Mouse (Mus musculus): ENCODE data around the gene Tcte1. TPM values are rescaled to one million over a fixed set of nuclear protein-coding genes. Genes with fewer than 3 reads are reported as not detected.
A peak's percentile ranks its signal among the peaks of the same experiment; 100 is the strongest.

Gene Tcte1
- polyA plus RNA-seq, 1 experiment from 2014 or later: 0.70 TPM

GRCm38 (mm10) chr17:45487216-45487615, 36.0 kb upstream of the Tcte1 start:
- Histone ChIP-seq H3K36me3 (ENCODE audit: insufficient read depth) (no peaks in the 10 kb centered on the region), H3K9me3 (ENCODE audit: low read depth, low read length) (no peaks in the 10 kb centered on the region), H3K27ac (ENCODE audit: low read depth) (no peak overlapping the region), H3K9ac (no peak overlapping the region), H3K4me3 (ENCODE audit: low read depth, low read length) (no peak overlapping the region), H3K4me2 (no peak overlapping the region), H3K4me1 (ENCODE audit: insufficient read depth) (no peaks in the 10 kb centered on the region), H3K27me3 (ENCODE audit: insufficient read depth, low read length) (no peaks in the 10 kb centered on the region)
- DNase-seq (peak; percentile 28), ATAC-seq (ENCODE audit: insufficient read depth) (no peak)
- TF ChIP-seq CTCF (IDR thresholded peaks at IDR 0.05; ENCODE audit: low read depth): no peak
- WGBS: 9% methylated on average over 5 of the region's 5 CpGs

GRCm38 (mm10) chr17:45488321-45489254, 34.6 kb upstream of the Tcte1 start:
- TF ChIP-seq CTCF (IDR thresholded peaks at IDR 0.05; ENCODE audit: low read depth): no peak
- Histone ChIP-seq H3K4me2 (no peak overlapping the region), H3K36me3 (ENCODE audit: insufficient read depth) (no peaks in the 10 kb centered on the region), H3K4me1 (ENCODE audit: insufficient read depth) (no peaks in the 10 kb centered on the region), H3K27ac (ENCODE audit: low read depth) (no peak overlapping the region), H3K9ac (no peak overlapping the region), H3K27me3 (ENCODE audit: insufficient read depth, low read length) (no peaks in the 10 kb centered on the region), H3K4me3 (ENCODE audit: low read depth, low read length) (no peak overlapping the region), H3K9me3 (ENCODE audit: low read depth, low read length) (no peaks in the 10 kb centered on the region)
- 80% methylated on average over 23 of the region's 23 CpGs for WGBS
- ATAC-seq (ENCODE audit: insufficient read depth): no peak
- DNase-seq: no peak

GRCm38 (mm10) chr17:45489736-45490135, 33.5 kb upstream of the Tcte1 start:
- no peak for TF ChIP-seq CTCF (IDR thresholded peaks at IDR 0.05; ENCODE audit: low read depth)
- 75% methylated on average over 6 of the region's 6 CpGs for WGBS
- H3K27ac ChIP-seq (ENCODE audit: low read depth): no peak overlapping the region

GRCm38 (mm10) chr17:45490532-45491154, 32.6 kb upstream of the Tcte1 start:
- TF ChIP-seq CTCF (IDR thresholded peaks at IDR 0.05; ENCODE audit: low read depth): no peak
- H3K36me3 ChIP-seq (ENCODE audit: insufficient read depth): no peaks in the 10 kb centered on the region
- no peak for ATAC-seq (ENCODE audit: insufficient read depth)

More at GRCm38 (mm10) chr17:45489736-45490135, 33.5 kb upstream of the Tcte1 start:
- DNase-seq: no peak
- no peak for ATAC-seq (ENCODE audit: insufficient read depth)
- Histone ChIP-seq H3K4me1 (ENCODE audit: insufficient read depth) (no peaks in the 10 kb centered on the region), H3K27me3 (ENCODE audit: insufficient read depth, low read length) (no peaks in the 10 kb centered on the region), H3K9me3 (ENCODE audit: low read depth, low read length) (no peaks in the 10 kb centered on the region), H3K4me3 (ENCODE audit: low read depth, low read length) (no peak overlapping the region), H3K9ac (no peak overlapping the region), H3K36me3 (ENCODE audit: insufficient read depth) (no peaks in the 10 kb centered on the region), H3K4me2 (no peak overlapping the region)

GRCm38 (mm10) chr17:45495398-45495797, 27.8 kb upstream of the Tcte1 start:
- no peaks in the 10 kb centered on the region for H3K36me3 ChIP-seq (ENCODE audit: insufficient read depth)
- H3K4me2 ChIP-seq: no peak overlapping the region
- no peaks in the 10 kb centered on the region for H3K4me1 ChIP-seq (ENCODE audit: insufficient read depth)
- H3K9me3 ChIP-seq (ENCODE audit: low read depth, low read length): no peaks in the 10 kb centered on the region
- DNase-seq (no peak), ATAC-seq (ENCODE audit: insufficient read depth) (no peak)
- no peak overlapping the region for H3K4me3 ChIP-seq (ENCODE audit: low read depth, low read length)
- 67% methylated on average over 11 of the region's 11 CpGs for WGBS
- H3K27ac ChIP-seq (ENCODE audit: low read depth): no peak overlapping the region
- no peak overlapping the region for H3K9ac ChIP-seq
- no peak for TF ChIP-seq CTCF (IDR thresholded peaks at IDR 0.05; ENCODE audit: low read depth)
- H3K27me3 ChIP-seq (ENCODE audit: insufficient read depth, low read length): no peaks in the 10 kb centered on the region

More at GRCm38 (mm10) chr17:45490532-45491154, 32.6 kb upstream of the Tcte1 start:
- DNase-seq: no peak
- 50% methylated on average over 13 of the region's 13 CpGs for WGBS
- Histone ChIP-seq H3K9me3 (ENCODE audit: low read depth, low read length) (no peaks in the 10 kb centered on the region), H3K4me2 (no peak overlapping the region), H3K4me1 (ENCODE audit: insufficient read depth) (no peaks in the 10 kb centered on the region), H3K27me3 (ENCODE audit: insufficient read depth, low read length) (no peaks in the 10 kb centered on the region), H3K9ac (no peak overlapping the region), H3K4me3 (ENCODE audit: low read depth, low read length) (no peak overlapping the region), H3K27ac (ENCODE audit: low read depth) (no peak overlapping the region)

- H3K4me3 ChIP-seq (ENCODE audit: low read depth, low read length): no peak overlapping the region
- H3K9ac ChIP-seq: no peak overlapping the region
- no peaks in the 10 kb centered on the region for H3K36me3 ChIP-seq (ENCODE audit: insufficient read depth)
- DNase-seq (no peak), ATAC-seq (ENCODE audit: insufficient read depth) (no peak)
- no peaks in the 10 kb centered on the region for H3K9me3 ChIP-seq (ENCODE audit: low read depth, low read length)
- no peak for TF ChIP-seq CTCF (IDR thresholded peaks at IDR 0.05; ENCODE audit: low read depth)
- no peak overlapping the region for H3K4me2 ChIP-seq
- H3K4me1 ChIP-seq (ENCODE audit: insufficient read depth): no peaks in the 10 kb centered on the region
- no peaks in the 10 kb centered on the region for H3K27me3 ChIP-seq (ENCODE audit: insufficient read depth, low read length)
- H3K27ac ChIP-seq (ENCODE audit: low read depth): no peak overlapping the region
- WGBS: 74% methylated on average over 13 of the region's 13 CpGs
Measured at GRCm38 (mm10) chr17:45498397-45498796, 24.8 kb upstream of the Tcte1 start.

GRCm38 (mm10) chr17:45499516-45499915, 23.7 kb upstream of the Tcte1 start:
- 28% methylated on average over 2 of the region's 2 CpGs for WGBS

More at GRCm38 (mm10) chr17:45499516-45499915, 23.7 kb upstream of the Tcte1 start:
- no peaks in the 10 kb centered on the region for H3K4me1 ChIP-seq (ENCODE audit: insufficient read depth)
- TF ChIP-seq CTCF (IDR thresholded peaks at IDR 0.05; ENCODE audit: low read depth): no peak
- H3K9me3 ChIP-seq (ENCODE audit: low read depth, low read length): no peaks in the 10 kb centered on the region
- H3K27ac ChIP-seq (ENCODE audit: low read depth): no peak overlapping the region
- ATAC-seq (ENCODE audit: insufficient read depth) (no peak), DNase-seq (no peak)
- H3K36me3 ChIP-seq (ENCODE audit: insufficient read depth): no peaks in the 10 kb centered on the region
- no peak overlapping the region for H3K4me2 ChIP-seq
- H3K27me3 ChIP-seq (ENCODE audit: insufficient read depth, low read length): no peaks in the 10 kb centered on the region
- no peak overlapping the region for H3K9ac ChIP-seq
- no peak overlapping the region for H3K4me3 ChIP-seq (ENCODE audit: low read depth, low read length)

Data from lung, embryonic 14.5 days (tissue).